Mouse (Mus musculus) c-Kit-positive CD71-negative TER-119-negative erythroid progenitor cells, embryonic 14.5 days (primary cell): ENCODE results near the gene Card9.
A peak's percentile ranks its signal among the peaks of the same experiment; 100 is the strongest.
"Not testable (repeated sequence)": the region's sequence is repeated elsewhere in the genome, so short reads cannot be mapped to it uniquely, and the experiment has no call there.

Source experiments
- DNase-seq: peaks from one replicate; pipeline ENCODE4 v3.0.0-alpha.2; 2013; ENCODE audit warnings: low read depth

Gene Card9

GRCm38 (mm10) chr2:26360772-26361171 is at the start of gene Card9:
Card9 (minus strand) TSS chr2:26360918.
- DNase-seq = no peak

- no peak for DNase-seq
Measured at GRCm38 (mm10) chr2:26410091-26410490, 49.4 kb upstream of the Card9 start.

GRCm38 (mm10) chr2:26409362-26409761 is 48.6 kb upstream of the Card9 start:
- no peak for DNase-seq

GRCm38 (mm10) chr2:26408515-26409356 is 48.0 kb upstream of the Card9 start, which contains the start of gene Inpp5e:
Inpp5e (minus strand) TSS chr2:26409203.
- peak; percentile 89 for DNase-seq

- DNase-seq = no peak
Measured at GRCm38 (mm10) chr2:26403306-26403705, 42.6 kb upstream of the Card9 start.

GRCm38 (mm10) chr2:26402265-26402664 is 41.5 kb upstream of the Card9 start:
- no peak for DNase-seq

GRCm38 (mm10) chr2:26401023-26401422 is 40.3 kb upstream of the Card9 start:
- DNase-seq = no peak

- no peak for DNase-seq
Measured at GRCm38 (mm10) chr2:26400296-26400695, 39.6 kb upstream of the Card9 start.

GRCm38 (mm10) chr2:26399647-26400046 is 38.9 kb upstream of the Card9 start:
- no peak for DNase-seq

- no peak for DNase-seq
Measured at GRCm38 (mm10) chr2:26398978-26399377, 38.3 kb upstream of the Card9 start.

- DNase-seq = no peak
Measured at GRCm38 (mm10) chr2:26391617-26392016, 30.9 kb upstream of the Card9 start.

- DNase-seq = no peak
Measured at GRCm38 (mm10) chr2:26390954-26391353, 30.2 kb upstream of the Card9 start.

- peak; percentile 74 for DNase-seq
Measured at GRCm38 (mm10) chr2:26389154-26389690, 28.5 kb upstream of the Card9 start, which contains the start of the genes Entr1 and Pmpca. Entr1 (minus strand) TSS chr2:26389316. Pmpca (plus strand) TSS chr2:26389339.

- DNase-seq = no peak
Measured at GRCm38 (mm10) chr2:26388682-26389153, 28.0 kb upstream of the Card9 start.

GRCm38 (mm10) chr2:26387713-26388112 is 27.0 kb upstream of the Card9 start:
- no peak for DNase-seq

- DNase-seq = not testable (repeated sequence)
Measured at GRCm38 (mm10) chr2:26380871-26381270, 20.2 kb upstream of the Card9 start.

GRCm38 (mm10) chr2:26380131-26380771 is 19.5 kb upstream of the Card9 start, which contains the start of gene Snapc4:
Snapc4 (minus strand) TSS chr2:26380653.
- DNase-seq = peak; percentile 79

- no peak for DNase-seq
Measured at GRCm38 (mm10) chr2:26372396-26372795, 11.7 kb upstream of the Card9 start.

GRCm38 (mm10) chr2:26368572-26368971 is 7.9 kb upstream of the Card9 start:
- DNase-seq = no peak

- no peak for DNase-seq
Measured at GRCm38 (mm10) chr2:26367911-26368310, 7.2 kb upstream of the Card9 start.

- DNase-seq = no peak
Measured at GRCm38 (mm10) chr2:26364738-26365465, 4.2 kb upstream of the Card9 start.

GRCm38 (mm10) chr2:26363481-26363880 is 2.8 kb upstream of the Card9 start:
- DNase-seq = no peak
